Mouse (Mus musculus) limb, embryonic 12.5 days (tissue): ENCODE results near the gene Dld. TPM values are rescaled to one million over a fixed set of nuclear protein-coding genes. Genes with fewer than 3 reads are reported as not detected.
A peak's percentile ranks its signal among the peaks of the same experiment; 100 is the strongest.

Source experiments
- ATAC-seq: fragments of 200-750 bp; cut with Nextera tagmentation; 2 replicates; pipeline ENCODE4 v1.8.0; 2017; ENCODE audit warnings: low read depth, moderate TSS enrichment; ENCODE audit not compliant: insufficient number of reproducible peaks, insufficient read depth, low FRiP score, low TSS enrichment
- H3K27ac ChIP-seq: fragments of 300-500 bp; sonication (generic); 2 replicates; pipeline ENCODE4 v1.5.1; 2016; ENCODE audit warnings: mild to moderate bottlenecking, moderate library complexity
- H3K27me3 ChIP-seq: fragments of 300-500 bp; sonication (generic); 2 replicates; pipeline ENCODE4 v1.6.1; 2016; ENCODE audit warnings: mild to moderate bottlenecking, moderate library complexity
- H3K36me3 ChIP-seq: fragments of 300-500 bp; sonication (generic); 2 replicates; pipeline ENCODE4 v1.6.1; 2016; ENCODE audit warnings: mild to moderate bottlenecking, moderate library complexity
- H3K4me1 ChIP-seq: fragments of 300-500 bp; sonication (generic); replicated peaks from 2 replicates; pipeline ENCODE4 v1.6.1; 2016
- H3K4me2 ChIP-seq: fragments of 300-500 bp; sonication (generic); 2 replicates; pipeline ENCODE4 v1.6.1; 2016; ENCODE audit warnings: mild to moderate bottlenecking, moderate library complexity
- H3K4me3 ChIP-seq: fragments of 300-500 bp; sonication (generic); replicated peaks from 2 replicates; pipeline ENCODE4 v1.5.1; 2016; ENCODE audit warnings: mild to moderate bottlenecking
- H3K9ac ChIP-seq: fragments of 300-500 bp; sonication (generic); replicated peaks from 2 replicates; pipeline ENCODE4 v1.6.1; 2016; ENCODE audit warnings: mild to moderate bottlenecking, moderate library complexity
- H3K9me3 ChIP-seq: fragments of 300-500 bp; sonication (generic); 2 replicates; pipeline ENCODE4 v1.6.1; 2016; ENCODE audit warnings: mild to moderate bottlenecking, moderate library complexity
- WGBS: fragments of 180-500 bp; shearing (Covaris S2); methylation state at CpG from one replicate; pipeline ENCODE4 v1.1.7; 2016; 5-methylcytosine and 5-hydroxymethylcytosine counted together
- polyA plus RNA-seq: library from polyadenylated mRNA; unstranded; fragments of >200 nt; fragmentation: Nextera tagmentation; extraction: Ambion mirVana; gene quantifications from 2 replicates; pipeline ENCODE4 v1.2.1, GENCODE M21; 2016

Gene Dld
- polyA plus RNA-seq, 1 experiment from 2014 or later = 160 TPM

DNA sequence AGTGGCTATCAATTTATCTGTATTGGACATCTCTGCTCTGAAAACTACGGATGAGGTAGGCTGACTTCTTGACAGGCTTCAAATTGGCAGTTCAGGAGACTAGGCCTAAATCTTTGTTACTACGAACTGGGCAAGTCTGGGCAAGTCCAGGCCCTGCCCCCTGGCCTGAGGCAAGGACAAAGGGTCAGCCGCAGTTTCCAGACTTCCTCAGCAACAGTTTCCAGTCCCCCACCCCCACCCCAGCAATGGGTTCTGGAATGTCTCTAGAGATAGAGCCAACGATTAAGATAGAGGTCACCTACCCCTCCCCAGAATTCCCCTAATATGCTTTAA is 24.0 kb upstream of the Dld start:
- peaks cover 9% of the 10 kb centered on the region; the same call in 1 of the 2 replicates for H3K4me1 ChIP-seq
- no peak overlapping the region for H3K4me3 ChIP-seq
- H3K9ac ChIP-seq = no peak overlapping the region
- WGBS = 74% methylated on average over 4 of the region's 4 CpGs
- H3K27me3 ChIP-seq = no peaks in the 10 kb centered on the region
- no peaks in the 10 kb centered on the region for H3K9me3 ChIP-seq
- no peak overlapping the region for H3K4me2 ChIP-seq
- ATAC-seq = no peak
- H3K36me3 ChIP-seq = no peaks in the 10 kb centered on the region
- no peak overlapping the region for H3K27ac ChIP-seq

DNA sequence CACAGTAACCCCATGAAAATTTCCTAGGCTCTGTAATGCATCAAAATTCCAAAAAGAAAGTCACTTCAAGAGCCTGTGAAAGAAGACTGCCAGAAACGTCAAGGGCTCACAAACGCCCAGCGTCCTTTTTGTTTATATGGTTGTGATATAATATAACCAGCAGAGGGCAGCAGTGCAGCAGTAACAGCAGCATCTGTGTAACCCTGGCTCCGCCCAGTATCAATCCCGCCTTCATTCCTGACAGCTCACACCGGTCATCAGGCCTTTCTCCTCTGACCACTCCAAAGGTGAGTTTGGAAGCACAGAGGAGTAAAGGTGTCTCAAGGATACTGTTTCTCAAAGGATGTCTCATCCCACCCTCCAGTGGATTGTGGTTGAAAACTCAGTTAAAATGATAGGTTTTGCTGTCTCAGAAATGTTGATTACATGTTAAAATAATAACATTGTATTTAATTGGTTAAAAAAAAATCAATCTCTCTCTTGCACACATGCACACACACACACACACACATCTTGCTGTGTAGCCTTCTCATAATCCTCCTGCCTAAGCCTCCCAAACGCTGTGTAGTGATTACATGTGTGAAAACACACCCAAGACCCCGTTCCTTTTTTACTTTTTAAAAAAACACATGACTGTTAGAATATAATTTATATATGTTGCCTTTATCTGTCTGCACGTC is 23.5 kb upstream of the Dld start:
- H3K9me3 ChIP-seq = no peaks in the 10 kb centered on the region
- H3K27ac ChIP-seq = no peak overlapping the region
- no peaks in the 10 kb centered on the region for H3K36me3 ChIP-seq
- no peak overlapping the region for H3K4me3 ChIP-seq
- 42% methylated on average over 9 of the region's 9 CpGs for WGBS
- H3K9ac ChIP-seq = no peak overlapping the region
- no peak overlapping the region for H3K4me2 ChIP-seq
- no peaks in the 10 kb centered on the region for H3K27me3 ChIP-seq
- ATAC-seq = no peak
- H3K4me1 ChIP-seq = peaks cover 9% of the 10 kb centered on the region; the same call in 1 of the 2 replicates

DNA sequence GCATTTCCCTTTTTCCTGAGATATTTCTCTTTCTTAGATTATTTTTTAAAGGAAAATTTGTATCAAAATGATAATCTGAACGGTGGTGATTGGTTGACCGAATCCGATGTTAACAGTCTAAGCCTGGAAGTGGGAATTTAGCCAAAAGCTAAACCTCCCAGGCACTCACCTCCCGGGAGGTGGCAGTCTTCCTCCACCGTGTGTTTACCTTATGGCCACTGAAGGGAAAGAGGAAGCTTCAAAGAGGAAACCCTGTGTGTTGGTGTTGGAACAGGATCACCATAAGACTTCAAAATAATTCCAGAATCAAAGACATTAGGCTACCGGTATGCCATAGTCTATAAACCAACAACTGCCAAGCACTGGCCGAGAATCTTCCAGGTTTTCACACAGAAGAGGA is 18.4 kb upstream of the Dld start:
- Histone ChIP-seq H3K27ac (no peak overlapping the region), H3K36me3 (no peaks in the 10 kb centered on the region), H3K4me2 (no peak overlapping the region), H3K4me1 (no peaks in the 10 kb centered on the region), H3K27me3 (no peaks in the 10 kb centered on the region), H3K9ac (no peak overlapping the region), H3K4me3 (no peak overlapping the region), H3K9me3 (no peaks in the 10 kb centered on the region)
- WGBS = 88% methylated on average over 7 of the region's 7 CpGs
- ATAC-seq = no peak

DNA sequence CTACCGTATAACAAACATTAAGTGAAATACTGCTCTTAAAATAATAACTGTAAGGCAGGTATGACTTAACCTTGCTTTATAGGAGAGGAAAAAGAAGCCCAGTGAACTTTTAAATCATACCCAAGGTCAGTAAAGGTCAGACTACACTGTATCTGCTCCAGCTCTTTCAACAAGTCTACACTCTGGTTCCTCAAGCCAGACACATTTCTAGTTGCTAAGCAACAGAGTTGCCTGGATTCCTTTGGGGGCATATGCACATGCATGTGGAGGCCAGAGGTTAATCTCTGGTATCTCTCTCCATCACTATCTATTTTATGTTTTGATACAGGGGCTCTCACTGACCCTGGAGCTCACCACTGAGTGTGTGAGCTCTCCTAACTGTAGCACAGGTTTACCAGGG is 17.9 kb upstream of the Dld start:
- Histone ChIP-seq H3K4me3 (no peak overlapping the region), H3K9ac (no peak overlapping the region), H3K4me2 (no peak overlapping the region), H3K4me1 (no peaks in the 10 kb centered on the region), H3K27ac (no peak overlapping the region), H3K27me3 (no peaks in the 10 kb centered on the region), H3K36me3 (no peaks in the 10 kb centered on the region), H3K9me3 (no peaks in the 10 kb centered on the region)
- WGBS = 88% methylated on average over 1 of the region's 1 CpGs
- no peak for ATAC-seq

DNA sequence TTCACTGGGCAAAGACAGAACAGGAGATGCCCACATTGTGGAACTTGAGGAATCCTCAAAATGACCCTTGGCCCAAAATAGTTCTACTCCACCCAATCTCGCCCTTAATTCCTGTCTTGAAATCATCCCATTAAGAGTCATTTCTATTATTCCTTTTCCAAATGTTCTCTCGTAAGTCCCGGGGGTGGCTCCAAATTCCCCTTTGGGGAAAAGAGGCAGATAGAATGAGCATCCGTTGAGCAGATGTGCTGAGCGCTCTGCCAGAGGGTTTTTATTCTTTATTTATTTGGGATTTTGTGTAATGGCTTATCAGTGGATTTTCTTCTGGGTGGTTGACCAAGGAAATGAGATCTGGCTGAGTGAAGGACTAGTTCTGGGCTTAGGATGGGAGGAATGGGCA is 16.5 kb upstream of the Dld start:
- Histone ChIP-seq H3K9me3 (no peaks in the 10 kb centered on the region), H3K9ac (no peak overlapping the region), H3K27me3 (no peaks in the 10 kb centered on the region), H3K4me1 (no peaks in the 10 kb centered on the region), H3K36me3 (no peaks in the 10 kb centered on the region), H3K4me3 (no peak overlapping the region), H3K4me2 (no peak overlapping the region), H3K27ac (no peak overlapping the region)
- 89% methylated on average over 5 of the region's 5 CpGs for WGBS
- ATAC-seq = no peak

DNA sequence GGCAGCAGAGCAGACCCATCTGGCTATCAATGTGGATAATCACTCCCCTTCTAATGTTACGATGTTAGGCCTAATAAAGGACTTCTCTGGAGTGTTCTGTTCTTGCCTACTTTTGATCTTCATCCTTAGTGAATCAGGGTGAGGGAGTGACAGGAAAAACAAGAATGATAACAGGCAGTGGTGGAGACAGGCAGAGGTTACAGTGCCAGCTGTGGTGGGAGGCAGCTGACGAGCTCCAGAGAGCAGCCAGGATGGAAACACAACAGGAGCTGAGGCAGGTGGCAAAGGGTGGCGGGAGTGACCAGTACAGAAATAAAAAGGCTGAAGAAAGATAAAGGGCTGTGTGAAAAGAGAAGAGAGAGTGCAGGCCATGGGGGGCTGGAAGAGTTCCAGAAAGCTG is 15.2 kb upstream of the Dld start:
- Histone ChIP-seq H3K9me3 (no peaks in the 10 kb centered on the region), H3K4me3 (no peak overlapping the region), H3K4me1 (no peaks in the 10 kb centered on the region), H3K4me2 (no peak overlapping the region), H3K27me3 (no peaks in the 10 kb centered on the region), H3K36me3 (no peaks in the 10 kb centered on the region), H3K27ac (no peak overlapping the region), H3K9ac (no peak overlapping the region)
- no peak for ATAC-seq
- WGBS = 53% methylated on average over 3 of the region's 3 CpGs

DNA sequence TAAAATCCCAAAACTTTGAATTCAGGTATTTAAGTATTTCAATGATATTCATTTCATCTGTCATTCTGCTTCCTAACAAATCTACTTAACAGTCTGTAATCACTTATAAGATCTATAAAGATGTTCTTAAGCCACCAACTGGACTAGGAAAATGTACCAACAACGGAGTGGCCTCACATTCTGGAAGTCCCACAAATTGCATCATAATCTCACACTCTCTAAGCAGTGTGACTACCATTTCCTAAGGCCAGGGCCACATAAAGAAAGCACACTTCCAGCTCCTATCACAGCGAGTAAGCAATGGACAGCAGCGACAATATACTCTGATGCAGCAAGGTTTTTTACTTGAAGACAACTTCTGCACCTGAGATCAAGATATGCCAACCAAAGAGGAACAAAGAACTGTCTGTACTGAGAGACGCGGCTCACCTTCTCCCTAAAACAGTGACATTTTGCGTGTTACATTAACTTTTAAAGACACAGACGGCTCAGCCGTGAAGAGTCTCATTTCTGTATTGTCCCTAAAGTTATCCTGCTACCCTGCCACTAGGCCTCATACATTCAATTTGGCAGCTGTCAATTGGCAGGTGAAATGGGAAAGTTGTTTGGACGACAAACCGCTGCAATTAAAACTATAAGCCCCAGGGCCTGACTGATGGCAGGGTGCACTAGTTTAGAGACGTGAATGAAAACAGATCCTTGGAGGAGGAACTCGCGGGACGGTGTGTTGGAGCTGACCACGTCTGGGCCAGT is 886 bp downstream of the Dld start:
- H3K27ac ChIP-seq = 0 out of 2 replicates have a peak overlapping the region, but pooled peaks have one; percentile 84
- peak overlapping the region; percentile 89 for H3K4me2 ChIP-seq
- ATAC-seq = peak; percentile 31; the same call in 1 of the 2 replicates
- H3K4me3 ChIP-seq = peak overlapping the region; percentile 97
- no peaks in the 10 kb centered on the region for H3K9me3 ChIP-seq
- peak overlapping the region; percentile 95 for H3K9ac ChIP-seq
- H3K27me3 ChIP-seq = no peaks in the 10 kb centered on the region
- peaks cover 21% of the 10 kb centered on the region for H3K36me3 ChIP-seq
- 29% methylated on average over 15 of the region's 15 CpGs for WGBS
- H3K4me1 ChIP-seq = peaks cover 8% of the 10 kb centered on the region

DNA sequence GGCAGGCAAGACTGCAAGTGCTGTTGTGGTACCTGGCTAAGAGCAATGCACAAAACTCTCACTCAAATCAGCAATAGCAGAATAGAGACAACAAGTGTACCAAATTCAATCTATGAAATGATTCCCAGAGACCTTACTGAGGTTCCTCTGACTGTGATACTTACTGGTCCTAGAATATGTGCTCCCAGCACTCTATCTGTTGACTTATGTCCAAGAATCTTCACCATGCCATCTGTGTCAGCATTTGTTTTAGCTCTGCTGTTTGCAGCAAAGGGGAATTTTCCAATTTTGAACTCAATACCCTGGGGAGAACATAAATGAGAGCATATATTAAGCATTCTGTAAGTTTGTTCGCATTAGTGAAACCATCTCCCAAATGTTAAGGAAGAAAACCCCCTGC is 18.0 kb downstream of the Dld start:
- no peak for ATAC-seq
- WGBS = 92% methylated on average over 1 of the region's 1 CpGs
- Histone ChIP-seq H3K9ac (no peak overlapping the region), H3K27me3 (no peaks in the 10 kb centered on the region), H3K4me1 (no peaks in the 10 kb centered on the region), H3K4me2 (no peak overlapping the region), H3K4me3 (no peak overlapping the region), H3K9me3 (no peaks in the 10 kb centered on the region), H3K27ac (no peak overlapping the region), H3K36me3 (peaks cover 84% of the 10 kb centered on the region)

DNA sequence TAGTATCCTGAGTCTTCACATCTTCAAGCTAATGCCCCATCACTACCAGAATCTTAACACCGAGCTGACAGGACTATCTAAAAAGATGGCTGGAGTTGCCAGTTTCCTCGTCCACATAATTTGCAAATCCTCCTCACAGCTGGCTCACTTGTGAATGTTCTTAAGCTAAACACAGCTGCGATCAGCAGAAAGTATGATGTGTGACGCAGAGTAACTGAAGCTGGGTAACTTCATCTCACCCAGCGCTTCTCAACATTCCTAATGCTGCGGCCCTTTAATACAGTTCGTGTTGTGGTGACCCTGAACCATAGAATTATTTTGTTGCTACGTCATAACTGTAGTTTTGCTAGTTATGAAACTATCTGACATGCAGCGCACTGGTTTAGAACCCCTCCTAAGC is 24.1 kb downstream of the Dld start:
- H3K36me3 ChIP-seq = peaks cover 88% of the 10 kb centered on the region
- H3K27ac ChIP-seq = no peak overlapping the region
- H3K4me2 ChIP-seq = no peak overlapping the region
- H3K4me3 ChIP-seq = no peak overlapping the region
- H3K4me1 ChIP-seq = peaks cover under 1% of the 10 kb centered on the region; the same call in 1 of the 2 replicates
- no peaks in the 10 kb centered on the region for H3K9me3 ChIP-seq
- no peak overlapping the region for H3K9ac ChIP-seq
- no peak for ATAC-seq
- 89% methylated on average over 9 of the region's 9 CpGs for WGBS
- H3K27me3 ChIP-seq = no peaks in the 10 kb centered on the region

DNA sequence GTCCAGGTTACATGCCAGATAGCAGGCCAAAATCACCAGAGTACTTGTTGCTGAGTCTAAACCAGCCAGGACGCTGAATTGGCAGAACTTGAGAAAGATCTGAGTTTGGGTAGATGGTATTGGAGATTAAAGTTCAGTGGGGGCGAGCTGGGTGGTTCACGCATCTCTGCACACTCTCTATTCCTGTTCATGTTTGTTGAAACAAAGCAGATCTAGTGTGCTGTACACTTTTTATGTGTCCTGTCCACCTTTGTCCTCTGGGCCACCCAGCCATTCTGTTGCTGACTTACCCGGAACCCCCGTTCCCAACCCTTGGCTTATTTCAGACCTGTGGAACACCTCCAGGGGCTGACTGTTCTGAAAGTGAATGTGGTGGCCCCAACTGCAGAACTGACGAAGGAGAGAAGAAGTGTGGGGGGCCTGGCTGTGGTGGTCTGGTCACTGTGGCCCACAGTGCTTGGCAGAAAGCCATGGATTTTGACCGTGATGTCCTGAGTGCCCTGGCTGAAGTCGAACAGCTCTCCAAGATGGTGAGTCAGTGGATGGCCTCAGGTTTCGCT is 28.0 kb downstream of the Dld start:
- Histone ChIP-seq H3K36me3 (peaks cover 92% of the 10 kb centered on the region), H3K9me3 (no peaks in the 10 kb centered on the region), H3K4me3 (no peak overlapping the region), H3K27me3 (no peaks in the 10 kb centered on the region), H3K27ac (no peak overlapping the region), H3K4me1 (peaks cover 17% of the 10 kb centered on the region), H3K4me2 (no peak overlapping the region), H3K9ac (no peak overlapping the region)
- no peak for ATAC-seq
- 96% methylated on average over 9 of the region's 9 CpGs for WGBS

DNA sequence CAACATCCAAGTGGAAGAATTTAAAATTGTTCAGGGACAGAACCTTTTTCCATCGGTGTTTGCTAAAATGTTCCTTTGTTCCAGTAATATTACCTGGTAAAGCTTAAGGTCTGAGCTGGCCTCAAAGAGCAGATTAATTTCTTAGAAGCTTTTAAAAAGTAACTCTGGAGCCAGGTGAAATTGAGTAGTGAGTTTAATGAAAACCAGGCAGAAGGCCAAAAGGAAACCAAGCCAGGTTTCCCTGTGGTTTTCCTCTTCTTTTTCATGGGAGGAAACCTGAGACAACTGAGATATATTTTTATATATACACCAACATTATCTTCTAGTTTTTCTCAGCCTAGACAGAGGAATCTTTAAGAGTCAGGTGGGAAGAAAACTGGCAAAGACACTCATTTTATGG is 29.7 kb downstream of the Dld start:
- 38% methylated on average over 1 of the region's 1 CpGs for WGBS
- H3K4me2 ChIP-seq = no peak overlapping the region
- H3K27me3 ChIP-seq = no peaks in the 10 kb centered on the region
- H3K9me3 ChIP-seq = no peaks in the 10 kb centered on the region
- peak overlapping the region; percentile 84 for H3K27ac ChIP-seq
- H3K9ac ChIP-seq = no peak overlapping the region
- no peak for ATAC-seq
- H3K4me3 ChIP-seq = no peak overlapping the region
- H3K36me3 ChIP-seq = peaks cover 93% of the 10 kb centered on the region
- peaks cover 17% of the 10 kb centered on the region for H3K4me1 ChIP-seq
